Mouse (Mus musculus) adrenal gland, adult 2 months (tissue): ENCODE results near the gene Hoxd12. TPM values are rescaled to one million over a fixed set of nuclear protein-coding genes. Genes with fewer than 3 reads are reported as not detected.
A peak's percentile ranks its signal among the peaks of the same experiment; 100 is the strongest.

Source experiments
- DNase-seq: peaks from one replicate; pipeline ENCODE4 v3.0.0; 2021
- polyA plus RNA-seq: library from polyadenylated mRNA; depleted of rRNA; stranded (reverse); fragments of >200 nt; gene quantifications from 2 replicates; pipeline ENCODE4 v1.2.3, GENCODE M21; 2012
- total RNA-seq, 2 experiments: library from RNA; stranded (reverse); gene quantifications; 2 replicates each; pipeline ENCODE4 v1.2.3; 2021

The Hoxd12 gene
- total and polyA plus RNA-seq, 3 experiments: not detected

GRCm38 (mm10) chr2:74695813-74696430 is 21.1 kb downstream of the Hoxd12 start:
- DNase-seq: no peak

DNA sequence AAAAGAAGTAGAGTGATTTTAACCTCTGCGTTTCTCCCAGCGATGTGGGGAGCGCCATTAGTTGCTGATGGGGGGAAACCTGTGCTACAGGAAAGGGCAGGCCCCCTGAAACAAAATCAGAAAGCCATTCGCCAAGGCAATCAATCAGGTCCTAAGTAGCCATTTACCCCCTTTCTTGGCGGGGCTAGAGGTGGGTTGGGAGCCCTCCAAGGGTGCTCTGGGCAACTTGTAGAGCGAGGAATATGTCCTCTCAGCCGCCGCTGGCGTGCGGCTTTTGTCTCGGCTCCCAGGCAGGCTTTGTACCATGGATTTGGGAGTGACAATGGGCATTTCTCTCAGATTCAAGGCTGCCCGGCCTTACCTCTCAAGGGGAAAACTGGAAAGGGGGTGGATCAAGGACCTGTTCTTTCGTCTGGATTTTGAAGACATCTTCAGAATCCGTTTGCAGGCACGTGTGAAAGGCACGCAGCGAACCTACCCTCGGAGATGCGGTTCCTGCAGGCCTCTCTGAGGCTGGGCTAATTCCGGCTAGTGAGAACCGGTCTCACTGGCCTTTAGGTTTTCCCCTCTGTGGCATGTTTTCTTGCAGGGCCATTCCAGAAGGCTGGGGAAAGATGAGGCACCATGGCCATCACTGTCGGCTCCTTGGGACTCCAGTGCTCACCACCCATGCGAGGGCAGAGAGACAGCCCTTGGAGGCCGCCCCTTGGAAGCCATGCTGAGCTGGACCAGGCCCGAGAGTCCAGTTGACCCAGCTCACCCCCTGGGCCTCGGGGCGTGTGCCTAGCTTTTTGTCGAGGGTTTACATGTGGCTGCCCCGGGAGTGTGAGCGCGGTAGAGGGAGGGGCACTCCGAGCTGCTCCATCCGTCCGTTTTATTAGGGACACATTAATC is 21.9 kb downstream of the Hoxd12 start:
- DNase-seq: no peak

DNA sequence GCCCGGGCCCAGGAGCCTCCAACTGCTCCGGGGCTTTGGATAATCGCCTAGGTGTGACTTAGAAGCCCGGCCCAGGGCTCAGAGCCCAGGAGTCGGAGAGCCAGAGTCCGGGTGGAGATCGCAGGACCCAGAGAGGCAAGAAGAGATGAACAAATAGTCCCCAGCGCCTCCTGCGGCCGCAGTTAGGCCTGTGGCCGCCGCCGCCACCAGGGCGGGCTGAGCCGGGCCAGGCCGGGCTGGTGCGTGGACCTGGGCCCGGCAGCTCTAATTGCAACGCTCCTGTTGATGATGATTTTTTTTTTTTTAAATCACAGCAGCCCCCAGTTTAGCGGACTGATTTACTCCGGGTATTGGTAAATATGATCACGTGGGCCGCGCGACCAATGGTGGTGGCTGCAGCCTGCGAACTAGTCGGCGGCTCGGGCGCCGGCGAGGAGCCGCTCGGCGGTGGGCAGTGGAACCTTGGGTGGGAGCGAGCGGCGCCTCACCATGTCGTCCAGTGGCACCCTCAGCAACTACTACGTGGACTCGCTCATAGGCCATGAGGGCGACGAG is 22.8 kb downstream of the Hoxd12 start, which contains the start of gene Hoxd9:
Gene Hoxd9, plus strand, starts transcription at position 161 of the 555 bp plus-strand sequence.
- peak; percentile 88 for DNase-seq

DNA sequence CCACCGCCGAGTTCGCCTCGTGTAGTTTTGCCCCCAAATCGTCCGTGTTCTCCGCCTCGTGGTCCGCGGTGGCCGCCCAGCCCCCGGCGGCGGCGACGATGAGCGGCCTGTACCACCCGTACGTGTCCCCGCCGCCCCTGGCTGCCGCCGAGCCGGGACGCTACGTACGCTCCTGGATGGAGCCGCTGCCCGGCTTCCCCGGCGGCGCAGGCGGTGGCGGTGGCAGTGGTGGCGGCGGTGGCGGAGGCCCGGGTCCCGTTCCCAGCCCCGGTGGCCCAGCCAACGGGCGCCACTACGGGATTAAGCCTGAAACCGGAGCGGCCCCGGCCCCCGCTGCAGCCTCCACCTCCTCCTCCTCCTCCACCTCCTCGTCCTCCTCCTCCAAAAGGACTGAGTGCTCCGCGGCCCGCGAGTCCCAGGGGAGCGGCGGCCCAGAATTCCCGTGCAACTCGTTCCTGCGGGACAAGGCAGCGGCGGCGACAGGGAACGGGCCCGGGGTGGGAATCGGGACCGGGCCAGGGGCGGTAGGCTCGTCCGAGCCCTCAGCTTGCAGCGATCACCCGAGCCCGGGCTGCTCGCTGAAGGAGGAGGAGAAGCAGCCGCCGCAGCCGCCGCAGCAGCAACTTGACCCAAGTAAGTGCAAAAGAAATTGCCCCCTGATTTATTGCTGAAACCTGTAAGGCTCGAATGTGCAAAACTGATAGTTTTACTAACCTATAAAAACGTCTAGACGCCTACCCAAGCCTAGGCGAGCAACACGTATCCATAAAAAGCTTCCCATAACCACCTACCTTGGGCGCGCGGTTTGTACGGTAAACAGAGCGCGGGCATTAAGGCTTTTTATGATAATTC is 23.6 kb downstream of the Hoxd12 start:
- DNase-seq: peak; percentile 78

- DNase-seq: peak; percentile 52
Observed at GRCm38 (mm10) chr2:74699053-74699430, 24.2 kb downstream of the Hoxd12 start.

- no peak for DNase-seq
Observed at GRCm38 (mm10) chr2:74699664-74700545, 25.1 kb downstream of the Hoxd12 start.

GRCm38 (mm10) chr2:74700546-74701112 is 25.8 kb downstream of the Hoxd12 start:
- DNase-seq: no peak

GRCm38 (mm10) chr2:74701949-74702819 is 27.4 kb downstream of the Hoxd12 start:
- peak; percentile 72 for DNase-seq

DNA sequence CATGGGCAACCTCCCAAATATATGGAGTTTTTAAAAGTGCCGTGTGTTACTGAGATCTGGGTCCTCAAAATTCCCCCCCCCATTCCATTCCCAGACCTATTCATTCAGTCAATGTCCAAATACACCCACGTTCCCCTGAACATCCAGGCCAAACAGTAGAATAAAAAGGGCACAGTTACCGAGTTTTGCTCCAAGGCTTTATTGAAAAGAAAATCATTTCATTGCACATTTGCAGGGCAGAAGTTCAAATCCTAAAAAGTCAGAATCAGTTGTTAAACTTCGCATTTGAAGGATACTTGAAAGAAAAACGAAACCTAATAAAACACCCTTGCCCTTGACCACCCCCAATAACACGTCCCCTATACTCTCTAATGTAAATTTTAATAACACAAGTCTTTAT is 28.0 kb downstream of the Hoxd12 start:
- no peak for DNase-seq

DNA sequence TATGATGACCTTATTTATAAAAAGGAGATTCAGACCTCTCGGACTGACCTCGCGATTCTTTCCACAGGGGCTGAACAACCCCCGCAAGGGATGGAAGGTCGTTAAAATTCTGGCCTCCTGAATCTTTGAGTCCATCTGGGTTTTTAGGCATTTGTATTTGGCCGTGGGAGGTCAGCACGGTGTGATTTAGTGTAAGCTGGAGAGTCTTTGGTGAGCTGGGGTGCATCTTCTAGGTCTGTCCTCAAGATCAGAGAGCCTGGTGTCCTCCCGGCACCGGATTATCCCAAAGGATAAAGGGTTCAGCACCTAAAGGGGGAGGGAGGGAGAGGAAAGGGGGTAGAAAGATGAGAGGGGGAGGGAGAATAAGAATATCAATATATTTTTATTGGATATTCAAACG is 28.5 kb downstream of the Hoxd12 start:
- DNase-seq: no peak

DNA sequence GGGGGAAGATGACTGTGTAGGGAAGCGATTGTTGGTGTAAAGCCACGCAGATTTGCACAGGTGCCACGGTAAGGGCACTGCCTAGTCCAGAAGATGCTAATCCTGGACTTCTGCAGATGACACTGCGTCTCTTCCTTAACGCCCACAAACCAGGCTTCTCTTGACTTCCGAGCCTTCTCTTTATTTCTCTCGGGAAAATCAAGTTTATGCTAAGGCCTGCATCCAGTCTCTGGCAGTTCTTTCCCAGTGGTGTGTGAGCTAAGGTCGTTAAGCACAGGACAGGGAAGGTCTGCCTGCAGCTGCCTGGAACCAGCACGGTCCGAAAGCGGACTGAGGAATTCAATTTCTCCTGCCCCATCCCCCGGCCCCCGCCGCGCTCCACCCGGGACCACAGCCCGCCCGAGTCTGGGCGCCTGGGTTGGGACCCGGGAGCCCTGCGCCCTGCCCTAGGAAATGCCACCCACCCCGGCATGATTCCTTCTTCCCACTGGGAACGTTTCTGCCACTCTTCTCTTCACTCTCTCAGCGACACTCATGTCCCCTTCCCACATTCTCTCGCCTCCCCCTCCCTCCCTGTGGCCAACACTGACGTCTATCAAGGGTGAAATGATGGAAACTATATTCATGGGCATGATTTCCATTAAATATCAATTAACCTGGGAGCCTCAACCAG is 29.0 kb downstream of the Hoxd12 start:
- no peak for DNase-seq

DNA sequence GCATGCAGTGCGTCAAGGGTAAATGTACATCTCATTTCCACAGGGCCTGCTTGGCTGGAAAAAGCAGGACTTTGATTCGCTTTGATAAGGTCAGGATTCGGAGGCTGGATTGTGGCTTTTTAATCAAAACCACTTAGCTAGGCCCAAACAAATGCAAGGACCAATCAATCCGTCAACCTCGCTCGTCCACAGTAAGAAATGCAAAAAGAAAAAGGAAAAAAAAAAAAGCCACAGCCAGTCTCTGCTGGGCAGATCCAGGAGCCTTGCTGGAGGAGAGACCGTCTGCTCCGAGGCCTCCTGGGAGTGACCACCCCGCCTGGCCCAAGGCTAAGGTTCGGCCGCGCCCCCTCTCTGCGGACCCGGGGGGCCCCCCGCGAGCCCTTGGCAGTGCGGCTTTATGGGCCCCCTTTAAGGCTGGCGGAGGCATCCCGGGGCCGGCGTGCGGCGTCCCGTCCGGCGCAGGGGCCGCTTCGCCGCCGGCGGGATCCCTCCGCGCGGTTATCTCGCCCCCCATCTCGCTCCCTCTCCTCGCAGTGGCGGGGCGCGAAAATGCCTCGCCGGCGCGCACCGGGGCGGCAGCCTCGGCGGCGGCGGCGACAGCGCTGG is 29.7 kb downstream of the Hoxd12 start, which contains the start of gene Hoxd8:
Gene Hoxd8, plus strand, starts transcription at position 223 of the 606 bp plus-strand sequence.
- DNase-seq: peak; percentile 91

DNA sequence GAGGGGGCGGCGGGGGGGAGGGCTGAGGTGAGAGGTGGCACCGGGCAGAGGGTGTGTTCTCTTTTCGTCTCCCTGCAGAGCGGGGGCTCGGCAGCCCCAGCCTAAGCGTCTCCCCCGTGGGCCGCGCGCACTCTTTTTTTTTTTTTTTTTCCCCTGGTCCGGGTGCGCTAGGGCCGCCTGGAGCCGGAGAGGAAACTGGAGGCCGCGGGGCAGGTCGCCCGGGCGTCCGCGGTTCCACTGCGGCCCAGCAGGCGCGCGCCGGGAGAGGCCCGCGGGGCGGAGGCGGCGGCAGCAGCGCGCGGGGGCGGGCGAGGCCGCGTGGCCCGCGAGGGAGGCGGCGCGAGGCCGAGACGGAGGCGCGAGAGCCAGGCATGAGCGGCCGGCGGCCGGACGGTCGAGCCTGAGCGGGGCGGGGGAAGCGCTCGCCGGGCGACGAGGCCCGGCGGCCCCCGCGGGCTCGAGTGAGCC is 30.2 kb downstream of the Hoxd12 start:
- peak; percentile 81 for DNase-seq

GRCm38 (mm10) chr2:74705467-74706089 is 30.8 kb downstream of the Hoxd12 start:
- DNase-seq: peak; percentile 88

- peak; percentile 9 for DNase-seq
Observed at GRCm38 (mm10) chr2:74706393-74706960, 31.7 kb downstream of the Hoxd12 start.

GRCm38 (mm10) chr2:74707599-74707998 is 32.8 kb downstream of the Hoxd12 start:
- no peak for DNase-seq

- peak; percentile 75 for DNase-seq
Observed at GRCm38 (mm10) chr2:74708676-74709075, 33.9 kb downstream of the Hoxd12 start.
